Mouse (Mus musculus): ENCODE measurements around the gene Mcts2.

GRCm38 (mm10) chr2:152736090-152736601 lies 49.3 kb downstream of the Mcts2 start, which contains the start of gene Id1:
- TF ChIP-seq CTCF (IDR thresholded peaks at IDR 0.05; ENCODE audit: insufficient read depth, low read depth, low read length) (no peak), POLR2A (IDR thresholded peaks at IDR 0.05; ENCODE audit: insufficient read depth, low read depth, low read length) (0 out of 2 replicates have a peak, but pooled peaks have one; percentile 48)

Measured in olfactory bulb, adult 2 months (tissue).